Mouse (Mus musculus) embryo, embryonic 10.5 days (tissue): ENCODE results near the gene Zfp651.

Experiments used
- DNase-seq: peaks from one replicate; pipeline ENCODE4 v3.0.0-alpha.2; 2015; ENCODE audit warnings: low spot score

Zfp651 gene

DNA sequence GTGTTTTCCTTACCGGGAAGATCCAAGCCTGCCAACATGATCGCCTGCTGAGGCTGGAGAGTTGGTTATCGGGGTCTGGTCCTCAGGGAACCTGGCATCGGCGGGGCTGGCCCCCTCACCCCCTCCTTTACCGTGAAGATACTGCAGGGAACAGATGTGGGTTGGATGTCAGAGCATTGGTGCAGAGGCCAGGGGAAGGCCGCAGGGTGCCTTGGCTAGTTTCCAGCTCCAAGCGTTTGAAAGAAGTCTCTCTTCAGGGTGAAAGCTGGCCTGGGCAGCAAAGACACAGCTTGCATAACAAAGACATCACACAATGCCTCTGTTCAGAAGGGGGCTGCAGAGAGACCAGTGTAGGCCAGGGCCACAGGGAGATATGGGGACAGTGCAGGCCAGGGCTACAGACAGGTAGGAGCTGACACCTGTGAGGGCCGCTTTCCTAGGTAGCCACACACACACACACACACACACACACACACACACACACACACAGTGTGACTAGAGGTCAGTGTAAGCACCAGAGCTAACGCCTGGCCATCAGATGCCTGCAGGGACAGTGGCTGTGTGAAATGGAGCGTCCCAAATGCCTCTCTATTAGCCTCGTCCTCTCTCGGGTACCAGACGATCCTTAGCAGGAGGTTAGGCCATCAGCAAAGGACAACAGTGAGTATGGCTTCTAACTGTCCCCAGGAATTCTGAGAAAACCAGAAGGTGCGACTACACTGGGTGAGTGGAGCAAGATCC, 51.1 kb downstream of the Zfp651 start:
- DNase-seq, result no peak

DNA sequence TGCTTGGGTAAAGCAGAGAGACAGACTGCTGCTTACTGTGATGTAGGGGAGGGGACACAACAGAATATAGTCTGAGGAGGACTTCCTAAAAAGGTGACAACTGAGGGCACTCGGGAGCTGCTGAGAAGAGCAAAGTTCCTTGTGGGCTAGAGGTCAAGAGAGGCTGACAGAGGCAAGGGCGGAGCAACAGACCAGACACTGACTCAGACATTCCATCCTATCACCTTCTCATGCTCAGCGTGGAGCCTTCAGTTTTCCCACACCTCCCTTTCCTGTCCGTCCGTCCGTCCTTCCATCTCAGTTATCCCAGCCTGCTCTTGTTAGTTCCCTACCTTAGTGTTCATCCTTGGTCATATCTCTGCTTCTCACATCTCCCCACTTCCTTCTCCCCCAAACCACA, 56.1 kb downstream of the Zfp651 start:
- DNase-seq, result no peak

DNA sequence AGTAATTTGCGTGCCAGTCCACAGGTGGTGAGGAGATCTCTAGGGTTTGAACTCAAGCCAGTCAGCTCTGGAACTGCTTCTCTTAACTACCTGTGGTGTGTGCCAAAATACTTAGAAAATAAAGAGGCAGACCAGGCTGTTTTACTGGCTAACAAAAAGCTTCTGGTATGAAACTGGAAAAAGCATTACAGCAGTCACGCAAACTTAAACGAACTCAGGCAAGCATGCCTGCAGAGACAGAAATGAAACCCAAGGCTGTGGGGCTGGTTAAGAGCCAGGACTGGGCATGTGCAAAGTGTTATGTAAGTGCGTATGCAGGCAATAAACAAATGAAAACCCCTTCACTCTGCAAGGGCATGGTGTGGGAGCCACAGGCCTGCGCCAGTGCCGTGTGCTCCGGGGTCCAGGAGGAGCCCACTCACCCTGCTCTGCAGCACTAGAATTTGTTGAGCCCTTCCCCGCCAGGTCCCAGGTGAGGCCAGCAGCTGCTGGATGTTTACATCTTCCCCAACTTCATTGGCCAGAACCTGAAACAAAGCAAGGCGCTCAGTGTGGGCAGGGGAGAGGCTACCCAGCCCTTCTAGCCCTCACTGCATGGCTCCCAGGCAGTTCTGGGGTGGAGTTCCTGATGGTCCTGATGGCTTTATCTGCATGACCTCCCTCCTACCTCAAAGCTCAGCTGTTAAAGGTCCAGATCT, 60.1 kb downstream of the Zfp651 start:
- no peak for DNase-seq

DNA sequence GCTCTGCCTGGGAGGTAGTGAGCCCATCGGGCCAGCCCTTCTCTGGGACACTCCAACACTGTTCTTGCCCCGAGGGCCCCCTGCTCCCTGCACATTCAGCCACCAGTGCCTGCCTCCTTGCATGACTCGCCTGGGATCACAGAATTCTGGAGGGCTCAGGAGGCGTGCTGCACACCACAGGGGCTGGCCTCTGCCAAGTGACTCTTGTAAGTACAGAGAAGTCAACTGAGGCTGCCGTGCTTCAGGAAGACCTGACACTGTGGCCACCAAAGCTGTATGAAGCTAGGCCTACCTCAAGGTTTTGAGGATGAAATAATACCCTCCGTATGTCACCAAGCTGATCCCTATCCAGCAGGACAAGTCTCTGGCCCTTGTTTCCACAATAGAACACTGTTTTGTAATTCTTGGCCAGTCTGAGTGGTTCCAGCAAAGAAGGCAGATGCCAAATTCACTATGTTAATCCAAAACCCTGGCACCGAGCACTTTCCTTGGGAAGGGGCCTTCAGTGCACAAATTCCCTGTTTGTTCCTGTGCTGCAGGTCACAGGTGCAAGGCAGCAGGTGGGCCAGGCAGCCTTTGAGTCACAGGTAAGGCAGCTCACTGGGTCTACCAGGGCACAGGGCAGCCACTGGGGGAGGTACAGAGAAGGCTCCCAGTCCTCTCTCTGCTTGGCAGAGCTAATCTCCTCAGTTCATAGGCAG, 60.8 kb downstream of the Zfp651 start:
- DNase-seq, result no peak

DNA sequence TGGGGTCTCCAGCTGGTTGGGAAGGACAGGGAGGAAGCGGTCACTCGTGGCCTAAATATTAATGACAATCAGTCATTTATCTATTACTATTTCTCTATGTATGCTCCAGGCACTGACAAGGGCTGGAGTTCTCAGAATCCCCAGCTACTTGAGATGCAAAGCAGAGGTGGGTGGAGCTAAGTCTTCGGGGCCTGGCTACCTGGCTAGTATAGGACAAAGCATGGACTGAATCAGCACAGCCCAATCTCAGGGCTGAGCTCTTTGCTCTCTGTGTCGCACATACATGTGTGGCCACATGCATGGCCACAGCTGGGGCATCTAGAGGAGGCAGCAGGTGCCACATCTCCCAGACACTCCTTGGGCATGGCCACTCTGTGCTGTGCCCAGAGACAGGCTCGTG, 61.6 kb downstream of the Zfp651 start:
- DNase-seq, result no peak
